Mouse (Mus musculus): Measurements from ENCODE around the gene Plcxd3.

GRCm38 (mm10) chr15:4411333-4411732 lies 36.0 kb downstream of the Plcxd3 start:
- TF ChIP-seq MAFK (IDR thresholded peaks at IDR 0.05; ENCODE audit: insufficient read depth, low read depth, low read length), result no peak
- no peak for TF ChIP-seq ZNF384 (IDR thresholded peaks at IDR 0.05; ENCODE audit: low read depth, low read length)
- no peak for TF ChIP-seq HCFC1 (IDR thresholded peaks at IDR 0.05; ENCODE audit: borderline replicate concordance, insufficient read depth, low read length)
